15 mouse cellular contexts compared by ENCODE assay signal in genomic region chrX:9467020-9467419, GRCm38 (mm10). TPM values are rescaled to one million over a fixed set of nuclear protein-coding genes. Genes with fewer than 3 reads are reported as not detected.
"Had no signal": no experiment of that assay in that cellular context is flagged by ENCODE, and none has a peak within 500 bp of the region (broad histone marks: within the 10 kb centered on the region; RNA-seq: fewer than 3 reads in every experiment).

No protein-coding gene starts in this region.

- H3K27ac ChIP-seq: kidney, postnatal 0 days; layer of hippocampus, adult 2 months; left cerebral cortex, adult 2 months; limb, embryonic 15.5 days; liver, embryonic 13.5 days; neural tube, embryonic 15.5 days; stomach, postnatal 0 days had no signal

- H3K4me1 ChIP-seq: limb, embryonic 15.5 days; liver, embryonic 13.5 days; megakaryocyte, embryonic 14.5 days; neural tube, embryonic 15.5 days had no signal

- DNase-seq: kidney, adult 11 months; kidney, adult 9 months; kidney, postnatal 4 days; liver, embryonic 13.5 days; lung, adult 18-20 months; right cerebral cortex, postnatal 14 days; thymus, postnatal 4 days had no signal

- H3K4me3 ChIP-seq: layer of hippocampus, adult 2 months; left cerebral cortex, adult 2 months; limb, embryonic 15.5 days; liver, embryonic 13.5 days; megakaryocyte, embryonic 14.5 days; myocyte; neural tube, embryonic 15.5 days had no signal

RNA-seq across cellular contexts. Expression of gene Cybb, which starts 20.6 kb away (rescaled TPM):
- polyA plus RNA-seq: myocyte had no signal
